Mouse (Mus musculus) gastrocnemius, postnatal 36 days (tissue): Measurements from ENCODE around the gene Tctex1d4. TPM values are rescaled to one million over a fixed set of nuclear protein-coding genes. Genes with fewer than 3 reads are reported as not detected.
A peak's percentile ranks its signal among the peaks of the same experiment; 100 is the strongest.

Source experiments
- DNase-seq, 2 experiments: peaks; one replicate each; pipeline ENCODE4 v3.0.0; 2022
- intact Hi-C: fragments of 180-260 bp; cut with DNase I; formaldehyde crosslinking; loops from one replicate; pipeline ENCODE4 v1.15.1; 2025
- total RNA-seq, 2 experiments: library from RNA; stranded (reverse); gene quantifications; 2 replicates each; pipeline ENCODE4 v1.2.3; 2021

Tctex1d4 gene
- total RNA-seq, 2 experiments from 2014 or later: not detected

DNA sequence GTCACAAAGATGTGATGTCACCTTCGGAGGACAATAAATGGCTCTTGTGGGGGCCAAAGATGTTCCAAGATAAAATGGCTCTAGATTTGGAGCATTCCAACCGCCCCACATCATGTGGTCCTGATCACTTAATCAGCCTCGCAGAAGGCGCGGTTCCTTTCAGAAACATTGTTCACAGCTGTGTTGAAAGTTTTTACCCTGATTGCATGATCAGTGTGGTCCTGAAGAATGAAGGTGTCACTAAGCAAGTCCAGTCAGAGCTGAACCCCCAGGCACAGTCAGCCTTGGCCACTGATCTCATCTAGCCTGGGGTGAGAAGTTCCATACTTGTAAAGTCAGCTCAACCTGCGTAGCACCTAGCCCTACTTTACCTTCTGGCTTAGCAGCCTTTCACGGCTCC is 8.7 kb upstream of the Tctex1d4 start:
- no peak for DNase-seq
- intact Hi-C loops: no loop called here

DNA sequence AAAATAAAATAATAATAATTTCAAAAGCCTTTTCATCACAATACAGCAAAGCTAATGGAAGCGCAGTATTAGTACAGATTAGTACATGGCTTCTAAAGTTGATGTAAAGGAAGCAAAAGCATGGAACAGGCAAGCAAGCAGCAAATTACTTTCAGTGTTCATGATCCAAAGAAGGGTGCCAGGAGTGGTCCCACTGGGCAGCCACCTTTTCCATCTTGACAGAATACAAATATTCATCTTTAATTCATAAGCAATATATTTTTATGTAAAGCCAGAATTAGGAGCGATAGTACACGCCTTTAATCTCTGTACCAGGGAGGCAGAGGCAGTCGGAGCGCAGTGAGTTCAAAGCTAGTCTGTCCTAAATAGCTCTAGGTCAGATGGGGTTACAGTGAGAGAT is 7.0 kb upstream of the Tctex1d4 start:
- intact Hi-C loops: loop anchor here (5.0 kb wide), 1 partner anchor 117 kb away; no protein-coding TSS in a partner anchor
- no peak for DNase-seq

DNA sequence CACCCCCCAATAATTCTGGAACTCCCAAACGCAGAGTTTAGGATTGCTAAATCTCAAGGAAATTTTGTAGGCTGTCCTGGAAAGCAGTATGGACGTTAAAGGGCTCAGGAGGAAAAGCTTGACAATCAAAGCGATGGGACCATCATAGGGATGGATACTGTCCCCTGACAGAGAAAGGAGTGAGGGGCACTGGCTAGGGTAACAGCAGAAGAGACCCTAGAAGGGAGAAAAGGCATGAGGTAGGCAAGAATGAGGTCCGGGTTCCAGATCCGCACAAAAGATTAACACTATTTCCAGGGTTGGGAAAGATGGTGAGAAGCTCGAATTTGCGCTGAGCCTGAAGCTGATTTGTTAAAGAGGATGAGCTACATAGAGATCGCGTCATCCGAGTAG is 6.5 kb upstream of the Tctex1d4 start:
- DNase-seq: no peak
- intact Hi-C loops: loop anchor here (5.0 kb wide), 1 partner anchor 118 kb away; no protein-coding TSS in a partner anchor

DNA sequence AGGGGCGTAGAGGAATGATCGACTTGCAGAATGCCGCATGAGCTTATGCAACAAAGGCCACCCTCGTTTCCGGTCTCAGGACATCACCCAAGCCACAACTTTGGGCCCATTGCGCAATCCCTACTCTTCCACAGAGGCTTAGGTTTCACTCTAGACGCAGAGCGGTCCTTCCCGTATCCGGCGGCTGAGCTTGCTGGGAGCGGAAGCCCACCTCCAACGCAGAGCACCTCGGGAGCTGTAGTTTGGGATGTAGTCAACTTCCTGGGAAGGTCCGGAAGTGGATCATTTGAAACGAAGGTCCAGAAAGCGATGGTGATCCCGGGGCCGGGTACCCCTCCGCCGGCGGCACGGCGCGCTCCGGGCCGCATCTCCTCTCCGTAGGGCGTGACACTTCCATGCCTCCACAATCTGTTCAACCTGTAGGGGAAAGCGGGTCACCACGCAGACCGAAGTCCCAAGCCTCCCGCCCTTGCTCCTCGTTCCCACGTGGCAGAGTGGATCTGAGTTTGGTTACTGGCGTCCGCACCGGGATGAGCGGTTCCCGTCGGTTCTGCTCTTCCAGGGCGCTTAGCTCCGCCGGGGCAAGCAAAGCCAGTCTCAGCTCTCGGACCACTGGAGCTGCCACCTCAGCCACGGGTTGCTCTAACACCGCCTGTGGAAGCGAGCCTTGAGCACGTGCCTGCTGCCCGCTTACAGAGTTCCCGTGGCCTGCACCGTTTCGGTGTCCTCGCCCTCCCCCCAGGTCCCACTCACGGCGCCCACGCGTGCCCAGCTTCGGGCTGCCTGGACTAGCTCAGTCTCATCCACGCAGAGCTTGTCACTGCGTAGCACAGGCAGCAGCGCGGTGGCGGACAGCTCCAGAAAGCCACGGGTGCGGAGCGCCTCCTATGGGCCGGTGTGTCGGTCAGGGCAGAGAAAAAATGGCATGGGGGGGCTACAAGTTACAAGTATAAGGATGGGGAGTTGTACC is 5.9 kb upstream of the Tctex1d4 start:
- intact Hi-C loops: loop anchor here (5.0 kb wide), 1 partner anchor 118 kb away; no protein-coding TSS in a partner anchor
- DNase-seq: peak; percentile 86 to 95

DNA sequence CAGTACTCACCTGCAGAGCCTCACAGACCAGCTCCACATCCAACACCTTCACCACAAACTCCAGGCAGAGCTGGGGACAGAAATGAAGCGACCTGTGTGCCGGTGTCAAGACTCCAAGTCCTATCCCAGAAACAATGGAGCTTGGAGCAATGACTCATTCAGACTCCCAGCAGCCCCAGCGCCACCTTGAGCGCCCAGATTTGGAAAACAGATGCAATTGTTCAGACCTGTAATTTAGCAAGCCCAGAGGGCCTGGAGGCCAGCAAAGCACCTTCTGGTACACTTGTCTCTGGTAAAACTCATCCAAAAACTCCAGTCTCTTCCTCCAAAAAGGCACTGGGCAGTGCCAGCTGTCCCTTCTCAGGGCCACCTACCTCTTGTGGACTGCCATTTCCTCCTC is 4.4 kb upstream of the Tctex1d4 start:
- DNase-seq: no peak
- intact Hi-C loops: loop anchor here (5.0 kb wide), 1 partner anchor 120 kb away; no protein-coding TSS in a partner anchor

DNA sequence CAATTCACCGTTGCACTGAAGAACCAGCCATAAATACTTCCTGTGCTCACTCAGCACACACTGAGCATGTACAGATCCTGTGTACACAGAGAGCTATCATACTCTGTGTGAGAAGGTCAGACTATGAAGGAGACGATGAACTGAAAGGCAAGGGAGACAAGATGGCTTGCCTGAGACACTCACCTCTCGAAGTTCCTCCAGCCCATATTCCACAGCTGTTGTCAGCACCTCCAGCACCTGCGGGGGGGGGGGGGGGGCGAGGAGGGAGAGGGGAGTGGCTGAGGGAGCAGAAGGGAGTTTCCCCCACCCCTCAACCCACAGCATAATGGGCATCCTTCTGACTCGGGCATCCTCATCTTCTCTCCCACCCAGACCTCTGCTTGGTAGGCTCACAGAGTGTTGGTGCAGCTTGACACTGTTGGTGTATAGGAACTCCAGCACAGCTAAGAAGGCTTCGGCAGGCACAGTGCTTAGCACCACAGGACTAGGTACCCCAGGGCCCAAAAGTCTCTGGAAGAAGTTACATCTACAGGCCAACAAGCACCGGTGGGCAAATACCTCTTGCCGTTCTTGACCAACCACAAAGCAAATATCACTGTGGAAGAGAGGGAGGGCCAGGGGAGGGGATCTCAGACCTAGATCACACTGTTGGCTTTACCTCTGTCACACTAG is 2.9 kb upstream of the Tctex1d4 start:
- intact Hi-C loops: loop anchor here (5.0 kb wide), 1 partner anchor 121 kb away; no protein-coding TSS in a partner anchor
- DNase-seq: no peak

DNA sequence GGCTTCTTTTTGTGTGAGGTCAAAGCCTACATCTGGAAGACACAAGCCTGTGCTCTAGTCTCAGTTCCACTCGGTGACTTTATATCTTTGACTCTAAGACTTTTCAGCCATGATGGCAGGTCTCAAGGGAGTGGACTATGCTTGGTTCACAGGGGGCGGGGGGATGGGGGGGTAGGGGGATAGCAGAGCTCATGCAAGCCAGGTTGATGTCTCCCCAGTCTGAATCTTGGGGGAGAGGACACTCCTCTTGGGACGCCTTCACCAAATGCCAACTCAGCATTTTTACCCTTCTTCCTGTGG is 2.4 kb upstream of the Tctex1d4 start:
- intact Hi-C loops: loop anchor here (5.0 kb wide), 1 partner anchor 122 kb away; no protein-coding TSS in a partner anchor

DNA sequence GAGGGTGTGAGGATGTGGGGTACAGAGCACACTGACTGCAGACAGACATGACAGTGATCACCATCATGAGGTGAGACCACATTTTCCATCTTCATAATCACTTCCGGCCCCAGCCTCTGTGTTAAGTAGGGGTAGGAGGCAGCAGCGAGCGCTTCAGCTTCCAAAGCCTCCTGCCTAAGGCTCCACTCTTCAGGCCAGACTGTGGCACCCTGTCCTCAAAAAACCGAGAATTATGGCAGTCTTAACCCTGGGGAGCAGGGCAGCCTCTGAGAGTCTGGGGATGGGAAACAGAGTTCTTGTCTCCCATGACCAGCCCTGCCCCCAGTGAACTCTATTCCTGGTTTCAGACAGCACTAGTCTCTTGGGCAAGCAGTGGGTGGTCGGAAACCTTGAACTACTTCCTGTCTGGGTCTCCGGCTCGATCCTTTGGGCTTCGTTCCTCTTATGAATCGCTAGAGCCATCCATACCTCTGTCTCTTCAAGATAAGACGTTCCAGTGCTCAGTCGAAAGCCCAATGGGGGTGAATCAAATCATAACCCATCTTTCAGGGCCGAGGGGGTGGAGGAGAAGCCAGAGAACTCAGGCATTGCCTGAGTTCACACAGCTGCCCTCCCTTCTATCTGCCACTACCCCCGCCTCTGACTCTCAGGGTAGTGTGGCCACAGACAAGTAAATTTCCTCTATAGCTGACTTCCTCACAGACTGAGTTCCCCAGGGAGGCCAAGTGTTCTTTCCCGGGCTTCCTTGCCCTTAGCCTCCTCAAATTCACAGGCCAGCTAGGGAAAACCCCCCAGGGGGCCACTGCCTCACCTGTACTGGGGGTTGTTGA is 1.9 kb upstream of the Tctex1d4 start:
- peak in 1 of 2 experiments; percentile 35 for DNase-seq
- intact Hi-C loops: loop anchor here (5.0 kb wide), 1 partner anchor 122 kb away; no protein-coding TSS in a partner anchor

More for the DNA sequence above, 2.4 kb upstream of the Tctex1d4 start:
- DNase-seq: no peak

DNA sequence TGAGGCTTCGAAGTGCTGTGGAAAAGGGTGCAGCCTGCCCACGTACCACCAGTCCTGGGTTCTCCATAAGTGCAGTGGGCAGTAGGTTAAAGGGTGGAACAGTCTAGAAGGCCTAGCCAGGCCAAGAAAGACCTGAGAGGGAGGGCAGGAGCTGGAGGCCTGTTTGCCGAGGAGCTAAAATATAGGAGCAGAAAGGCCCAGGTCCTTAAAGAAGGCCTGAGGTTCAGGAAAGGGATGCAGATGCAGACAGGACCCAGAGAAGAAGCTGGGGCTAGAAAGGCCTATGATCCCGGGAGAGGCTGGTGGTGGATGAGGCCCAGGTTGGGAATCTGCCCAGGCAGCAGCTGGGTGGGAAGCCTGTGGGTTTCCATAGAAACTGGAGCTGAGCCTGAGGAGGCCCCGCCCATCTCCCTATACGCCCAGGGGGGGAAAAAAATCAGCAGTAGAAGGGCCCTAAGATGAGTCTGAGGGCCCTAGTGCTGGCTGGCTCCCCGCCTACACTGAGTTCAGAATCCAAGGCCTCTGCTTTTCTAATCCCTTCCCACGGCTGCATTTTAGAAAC is 1.2 kb upstream of the Tctex1d4 start, which contains the start of gene Btbd19:
TSS of gene Btbd19 (minus strand) at position 378 of the 562 bp plus-strand sequence.
- intact Hi-C loops: no loop called here
- DNase-seq: peak; percentile 76 to 79

DNA sequence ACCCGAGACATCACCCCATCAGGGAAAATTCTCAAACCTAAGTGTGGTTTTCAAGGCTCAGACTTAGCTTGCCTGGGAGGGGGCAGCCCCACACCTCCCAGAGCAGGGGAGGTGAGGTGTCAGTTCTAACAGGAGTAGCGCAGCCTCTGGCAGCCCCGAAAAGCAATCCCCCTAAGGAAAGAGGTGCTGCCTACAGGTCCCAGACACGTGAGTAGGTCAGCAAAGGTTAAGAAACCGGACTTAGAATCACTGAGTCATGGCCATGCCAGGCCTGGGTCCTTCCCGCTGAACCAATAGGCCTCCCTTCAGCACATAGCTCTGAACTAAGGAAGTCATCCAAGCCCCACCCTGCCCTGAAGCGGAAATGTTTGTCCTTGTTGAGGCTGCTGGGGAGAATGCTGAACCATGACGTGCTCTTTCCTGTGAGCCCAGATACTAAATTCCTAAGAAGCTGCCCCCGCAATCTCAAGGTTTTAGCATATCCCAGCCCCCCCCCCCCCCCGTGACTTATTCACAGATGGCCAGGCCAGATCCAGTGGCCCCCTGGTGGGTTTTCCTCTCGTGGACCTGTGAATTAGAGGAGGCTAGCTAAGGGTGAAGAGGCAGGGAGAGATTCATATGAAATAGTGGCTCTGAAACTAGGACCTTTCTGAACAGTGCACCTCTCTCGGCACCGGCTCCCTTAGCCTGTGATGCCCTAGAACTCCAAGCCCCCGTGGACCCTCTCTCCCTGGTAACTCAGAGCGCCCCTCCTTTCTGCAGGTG is 502 bp upstream of the Tctex1d4 start:
- peak; percentile 68 to 80 for DNase-seq
- intact Hi-C loops: no loop called here

DNA sequence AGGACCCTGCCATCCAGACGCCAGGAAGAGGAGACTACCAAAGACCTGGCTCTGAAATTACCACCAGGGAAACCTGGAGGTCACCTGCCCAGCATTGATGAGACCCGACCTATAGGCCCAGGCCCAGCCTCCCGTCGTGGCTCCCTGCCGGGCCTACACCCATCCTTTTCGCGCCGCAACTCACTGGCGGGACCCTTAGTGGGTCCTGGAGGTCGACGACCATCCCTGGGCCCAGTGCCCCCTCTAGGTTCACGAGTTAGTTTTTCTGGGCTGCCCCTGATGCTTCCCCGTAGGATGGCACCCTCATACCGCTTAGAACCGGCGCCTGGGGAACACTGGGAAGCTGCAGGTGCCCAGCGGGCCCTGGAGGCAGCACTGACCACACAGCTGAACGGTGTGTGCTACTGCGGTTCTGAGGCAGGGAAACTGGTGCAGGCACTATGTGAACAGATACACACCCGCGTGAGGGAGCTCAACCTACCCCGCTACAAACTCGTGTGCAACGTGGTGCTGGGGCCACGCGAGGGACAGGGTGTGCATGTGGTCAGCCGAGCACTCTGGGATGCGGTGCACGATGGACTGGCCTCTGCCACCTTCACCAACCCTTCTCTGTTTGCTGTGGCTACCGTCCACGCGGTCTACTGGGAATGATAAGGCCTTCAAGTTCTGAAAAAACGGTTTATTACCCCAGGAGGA is 1.5 kb downstream of the Tctex1d4 start:
- intact Hi-C loops: no loop called here
- no peak for DNase-seq

DNA sequence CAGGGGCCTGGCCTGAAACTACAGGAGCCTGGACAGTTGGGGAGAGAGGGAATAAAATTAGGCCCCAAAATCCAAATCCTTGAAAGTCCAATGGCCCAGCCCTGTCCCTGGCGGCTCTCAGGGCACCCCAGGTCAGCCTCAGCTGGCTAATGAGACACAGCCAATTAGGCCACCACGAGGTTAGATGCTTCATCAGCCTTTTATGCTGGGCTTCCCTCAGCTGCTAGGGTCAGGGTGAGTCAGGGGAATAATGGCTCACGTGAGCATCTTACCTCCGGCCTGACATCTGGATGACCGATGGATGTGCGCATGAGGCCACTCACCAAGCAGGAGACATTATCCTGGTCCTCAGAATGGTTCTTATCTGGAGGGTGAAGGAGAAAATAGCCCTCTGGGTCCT is 4.2 kb downstream of the Tctex1d4 start:
- intact Hi-C loops: loop anchor here (5.0 kb wide), 1 partner anchor 303 kb away; no protein-coding TSS in a partner anchor
- DNase-seq: no peak

DNA sequence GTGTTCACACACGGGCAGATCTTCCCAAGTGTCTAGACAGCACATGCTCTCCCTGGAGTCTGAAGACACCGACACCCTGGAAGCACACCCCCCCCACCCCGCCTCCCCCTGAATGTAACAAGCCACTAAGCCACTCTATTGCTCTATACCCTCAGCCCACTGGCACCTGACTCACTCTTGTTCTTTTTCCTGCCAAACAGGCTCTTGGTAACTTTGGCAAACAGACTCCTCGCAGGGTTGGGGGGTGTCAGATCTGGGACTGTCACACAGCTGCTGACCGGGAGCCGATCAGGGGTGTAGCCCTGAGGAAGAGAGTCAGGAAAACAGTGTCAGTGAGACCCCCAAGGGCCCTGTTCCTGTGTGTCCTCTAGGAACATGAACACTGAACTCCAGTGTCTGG is 4.6 kb downstream of the Tctex1d4 start:
- intact Hi-C loops: loop anchor here (5.0 kb wide), 1 partner anchor 304 kb away; no protein-coding TSS in a partner anchor
- no peak for DNase-seq

DNA sequence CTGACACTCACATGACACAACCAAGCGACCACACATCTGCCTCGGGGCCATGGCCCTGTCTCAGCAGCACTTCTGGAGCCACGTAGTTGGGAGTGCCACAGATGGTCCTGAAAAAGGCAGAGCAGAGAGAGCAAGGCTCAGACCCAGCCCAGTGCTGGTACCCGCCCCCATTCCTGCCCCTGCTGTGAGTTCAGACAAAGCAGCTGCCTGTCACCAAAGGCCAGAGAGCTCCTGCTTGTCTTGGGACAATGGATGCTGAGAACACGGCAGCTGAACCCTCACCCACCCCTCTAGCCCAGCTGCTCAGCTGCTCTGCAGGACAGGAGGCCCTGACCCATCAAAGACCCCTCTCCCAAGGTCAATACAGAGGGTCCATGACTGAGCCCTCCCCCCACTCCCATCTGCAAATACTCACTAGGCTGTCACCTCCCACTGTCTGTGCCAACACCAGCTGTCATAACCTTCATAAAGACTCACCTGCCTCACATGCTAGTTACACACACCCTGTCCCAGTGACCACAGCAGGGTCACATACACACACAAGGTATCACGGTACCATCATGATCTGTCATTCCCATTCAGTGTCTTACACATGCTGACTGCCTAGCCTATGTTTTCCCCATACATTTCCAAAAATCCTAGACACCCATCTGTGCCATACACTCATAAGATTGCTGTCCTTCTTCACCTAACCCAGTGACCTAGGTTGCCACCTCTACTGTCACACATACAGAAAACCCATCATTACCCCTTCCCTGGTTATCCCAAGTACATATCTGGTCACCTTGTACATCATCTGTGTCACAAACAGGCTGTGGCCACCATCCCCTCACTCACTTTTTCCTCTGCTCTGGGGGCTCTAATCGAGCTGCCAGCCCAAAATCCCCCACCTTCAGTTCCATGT is 5.5 kb downstream of the Tctex1d4 start:
- no peak for DNase-seq
- intact Hi-C loops: loop anchor here (5.0 kb wide), 1 partner anchor 305 kb away; no protein-coding TSS in a partner anchor

DNA sequence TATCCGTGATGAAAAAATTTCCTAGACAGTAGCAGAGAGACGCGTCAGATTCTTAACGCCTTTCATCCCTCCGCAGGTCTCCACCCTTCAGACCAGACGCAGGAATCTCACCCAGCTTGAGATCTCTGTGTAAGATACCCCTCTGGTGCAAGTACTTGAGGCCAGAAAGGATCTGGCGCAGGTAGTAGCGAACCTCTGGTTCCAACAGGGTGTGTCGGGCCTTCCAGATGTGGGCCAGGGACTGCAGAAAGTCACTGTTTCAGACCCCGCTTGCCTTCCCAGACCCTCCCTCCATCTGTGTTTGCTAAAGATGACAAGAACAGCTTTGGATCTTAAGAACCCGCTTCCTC is 6.2 kb downstream of the Tctex1d4 start:
- DNase-seq: no peak
- intact Hi-C loops: loop anchor here (5.0 kb wide), 1 partner anchor 305 kb away; no protein-coding TSS in a partner anchor

DNA sequence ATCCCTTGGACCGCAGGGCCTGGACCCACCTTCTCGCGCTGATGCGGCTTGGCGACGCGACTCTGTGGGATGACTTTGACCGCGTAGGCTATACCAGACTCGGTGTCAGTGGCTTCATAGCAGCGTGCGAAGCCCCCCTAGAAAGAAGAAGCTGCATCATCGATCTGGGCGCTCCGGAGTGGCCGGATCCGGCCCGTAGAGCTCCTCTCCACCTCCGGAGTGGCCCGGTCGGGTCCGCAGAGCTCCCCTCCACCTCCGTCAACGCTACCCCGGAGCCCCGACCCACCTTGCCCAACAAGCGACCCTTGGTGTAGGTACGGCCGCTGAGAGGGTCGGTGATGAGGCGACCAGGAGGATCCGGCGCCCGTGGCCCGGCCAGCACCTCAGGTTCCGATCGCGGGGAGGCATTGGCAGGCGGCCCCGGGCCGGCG is 6.8 kb downstream of the Tctex1d4 start:
- no peak for DNase-seq
- intact Hi-C loops: loop anchor here (5.0 kb wide), 1 partner anchor 306 kb away; no protein-coding TSS in a partner anchor
